Mouse (Mus musculus): Measurements from ENCODE around the gene Trim28.
A peak's percentile ranks its signal among the peaks of the same experiment; 100 is the strongest.

The Trim28 gene

GRCm38 (mm10) chr7:13001584-13001983, 2.7 kb downstream of the Trim28 start:
- DNase-seq = no peak

- DNase-seq = no peak
These were observed 4.5 kb downstream of the Trim28 start for GRCm38 (mm10) chr7:13003380-13003779.

GRCm38 (mm10) chr7:13006011-13006410, 7.1 kb downstream of the Trim28 start:
- no peak for DNase-seq

GRCm38 (mm10) chr7:13006531-13006930, 7.6 kb downstream of the Trim28 start:
- DNase-seq = no peak

- no peak for DNase-seq
These were observed 8.6 kb downstream of the Trim28 start for GRCm38 (mm10) chr7:13007341-13008092.

- DNase-seq = peak; percentile 92
These were observed 10.5 kb downstream of the Trim28 start for GRCm38 (mm10) chr7:13009143-13010004.

GRCm38 (mm10) chr7:13010005-13010908, 11.3 kb downstream of the Trim28 start, which contains the start of gene Zbtb45:
Gene Zbtb45 (minus strand): TSS chr7:13010034.
- no peak for DNase-seq

- no peak for DNase-seq
These were observed 14.8 kb downstream of the Trim28 start for GRCm38 (mm10) chr7:13013671-13014070.

GRCm38 (mm10) chr7:13014275-13014839, 15.4 kb downstream of the Trim28 start:
- DNase-seq = no peak

GRCm38 (mm10) chr7:13015217-13015616, 16.3 kb downstream of the Trim28 start:
- no peak for DNase-seq

- DNase-seq = peak; percentile 59
These were observed 24.0 kb downstream of the Trim28 start for GRCm38 (mm10) chr7:13022773-13023535.

GRCm38 (mm10) chr7:13023928-13024731, 25.2 kb downstream of the Trim28 start:
- peak; percentile 96 for DNase-seq

- DNase-seq = peak; percentile 84
These were observed 25.9 kb downstream of the Trim28 start for GRCm38 (mm10) chr7:13024805-13025204.

GRCm38 (mm10) chr7:13025511-13026112, 26.7 kb downstream of the Trim28 start:
- DNase-seq = no peak

GRCm38 (mm10) chr7:13028986-13029385, 30.1 kb downstream of the Trim28 start:
- no peak for DNase-seq

- DNase-seq = peak; percentile 16
These were observed 32.2 kb downstream of the Trim28 start for GRCm38 (mm10) chr7:13031069-13031468.

GRCm38 (mm10) chr7:13031983-13032382, 33.1 kb downstream of the Trim28 start:
- DNase-seq = no peak

GRCm38 (mm10) chr7:13032541-13032940, 33.6 kb downstream of the Trim28 start:
- peak; percentile 17 for DNase-seq

GRCm38 (mm10) chr7:13033451-13034147, 34.7 kb downstream of the Trim28 start:
- peak; percentile 31 for DNase-seq
